Mouse (Mus musculus) embryonic facial prominence, embryonic 12.5 days (tissue): ENCODE data around the gene Tgfb1i1. TPM values are rescaled to one million over a fixed set of nuclear protein-coding genes. Genes with fewer than 3 reads are reported as not detected.
A peak's percentile ranks its signal among the peaks of the same experiment; 100 is the strongest.

Source experiments
- ATAC-seq: fragments of 200-750 bp; cut with Nextera tagmentation; 2 replicates; pipeline ENCODE4 v1.8.0; 2017; ENCODE audit not compliant: insufficient number of reproducible peaks, insufficient read depth, low FRiP score, low TSS enrichment
- H3K27ac ChIP-seq: fragments of 300-500 bp; sonication (generic); 2 replicates; pipeline ENCODE4 v1.5.1; 2016; ENCODE audit warnings: mild to moderate bottlenecking
- H3K27me3 ChIP-seq: fragments of 300-500 bp; sonication (generic); 2 replicates; pipeline ENCODE4 v1.6.1; 2016; ENCODE audit warnings: mild to moderate bottlenecking, moderate library complexity
- H3K36me3 ChIP-seq: fragments of 300-500 bp; sonication (generic); 2 replicates; pipeline ENCODE4 v1.6.1; 2016; ENCODE audit warnings: mild to moderate bottlenecking
- H3K4me1 ChIP-seq: fragments of 300-500 bp; sonication (generic); 2 replicates; pipeline ENCODE4 v1.6.1; 2016
- H3K4me2 ChIP-seq: fragments of 300-500 bp; sonication (generic); replicated peaks from 2 replicates; pipeline ENCODE4 v1.6.1; 2016; ENCODE audit warnings: mild to moderate bottlenecking, moderate library complexity
- H3K4me3 ChIP-seq: fragments of 300-500 bp; sonication (generic); 2 replicates; pipeline ENCODE4 v1.5.1; 2016; ENCODE audit warnings: mild to moderate bottlenecking
- H3K9ac ChIP-seq: fragments of 300-500 bp; sonication (generic); 2 replicates; pipeline ENCODE4 v1.6.1; 2016; ENCODE audit warnings: mild to moderate bottlenecking, moderate library complexity
- H3K9me3 ChIP-seq: fragments of 300-500 bp; sonication (generic); 2 replicates; pipeline ENCODE4 v1.6.1; 2016; ENCODE audit warnings: mild to moderate bottlenecking, moderate library complexity
- WGBS: fragments of 180-500 bp; shearing (Covaris S2); methylation state at CpG from one replicate; pipeline ENCODE4 v1.1.7; 2016; 5-methylcytosine and 5-hydroxymethylcytosine counted together
- polyA plus RNA-seq: library from polyadenylated mRNA; unstranded; fragments of >200 nt; fragmentation: Nextera tagmentation; extraction: Ambion mirVana; gene quantifications from 2 replicates; pipeline ENCODE4 v1.2.1, GENCODE M21; 2016

Gene Tgfb1i1
- 44.4 and 47.7 TPM in 2 replicates for polyA plus RNA-seq

DNA sequence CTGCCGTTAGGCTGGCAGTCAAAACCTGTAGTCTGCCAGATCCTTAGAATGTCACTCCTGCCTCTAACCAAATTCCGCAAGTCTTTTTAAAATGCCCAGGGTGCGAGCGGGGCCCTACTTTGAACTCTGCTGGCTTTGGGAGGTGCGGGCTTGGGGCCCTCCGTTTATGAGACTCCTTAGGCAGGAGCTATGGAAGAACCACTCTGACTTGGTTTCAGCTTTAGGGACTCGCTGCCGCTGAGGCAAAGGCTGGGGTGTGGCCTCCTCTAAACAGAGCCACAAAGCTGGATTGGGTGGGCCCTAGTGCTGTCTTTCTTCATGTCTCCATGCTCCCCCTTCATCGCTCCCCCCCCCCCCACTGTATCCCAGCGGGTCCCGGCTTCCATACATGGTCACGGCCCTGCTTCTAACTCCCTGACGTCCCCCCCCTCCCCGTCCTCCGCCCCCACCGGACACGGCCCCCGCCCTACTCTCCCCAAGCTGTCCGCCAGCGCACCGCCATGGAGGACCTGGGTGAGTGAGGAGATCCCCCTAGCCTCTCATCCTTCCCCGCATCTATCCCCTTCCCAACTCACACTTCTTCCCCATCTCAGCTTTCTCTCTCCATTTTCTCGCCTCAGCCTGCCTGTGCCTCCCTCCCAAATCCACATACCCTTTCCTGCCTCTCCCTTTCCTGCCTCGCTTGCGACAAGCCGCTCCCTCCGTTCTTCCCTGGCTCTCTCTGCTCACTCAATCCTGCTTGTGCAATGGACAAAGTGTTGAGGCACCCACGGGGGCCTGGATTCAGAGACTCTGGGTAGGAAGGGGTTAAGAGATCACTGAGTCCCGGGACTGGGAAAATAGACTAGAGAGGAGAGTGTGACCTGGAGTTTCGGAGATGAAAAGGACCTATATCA lies at the start of gene Tgfb1i1:
Gene Tgfb1i1 (plus strand): TSS at position 317 of the 896 bp plus-strand sequence.
- Histone ChIP-seq H3K36me3 (peaks cover 41% of the 10 kb centered on the region), H3K27me3 (peaks cover 6% of the 10 kb centered on the region; the same call in 1 of the 2 replicates), H3K9ac (peak within 1 kb of the TSS; percentile 64), H3K27ac (peak within 1 kb of the TSS; percentile 85), H3K4me1 (peaks cover 24% of the 10 kb centered on the region), H3K9me3 (no peaks in the 10 kb centered on the region), H3K4me3 (peak within 1 kb of the TSS; percentile 53), H3K4me2 (peak within 1 kb of the TSS; percentile 63)
- WGBS, result 2% methylated on average over 23 of the region's 30 CpGs
- peak; percentile 59; the same call in 1 of the 2 replicates for ATAC-seq

DNA sequence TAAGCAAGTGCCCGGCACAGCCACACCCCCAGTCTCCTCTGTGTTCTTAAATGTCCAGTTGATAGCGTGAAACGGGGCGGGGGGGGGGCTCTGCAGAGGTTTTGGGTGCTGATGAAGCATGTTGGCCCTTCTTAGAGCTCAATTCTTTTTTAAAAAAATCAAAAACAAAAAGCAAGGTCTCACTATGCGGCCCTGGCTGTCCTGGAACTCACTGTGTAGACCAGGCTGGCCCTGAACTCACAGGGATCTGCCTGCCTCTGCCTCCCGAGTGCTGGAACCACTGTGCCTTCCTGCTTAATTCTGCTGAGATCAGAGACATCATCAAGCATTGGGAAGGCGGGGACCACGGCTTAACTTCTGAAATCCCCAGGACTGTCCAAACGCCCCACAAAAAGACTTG lies 45.0 kb upstream of the Tgfb1i1 start:
- Histone ChIP-seq H3K4me3 (no peak overlapping the region), H3K9me3 (no peaks in the 10 kb centered on the region), H3K4me2 (no peak overlapping the region), H3K9ac (no peak overlapping the region), H3K36me3 (no peaks in the 10 kb centered on the region), H3K27ac (no peak overlapping the region), H3K4me1 (no peaks in the 10 kb centered on the region), H3K27me3 (no peaks in the 10 kb centered on the region)
- WGBS, result 86% methylated on average over 9 of the region's 9 CpGs
- ATAC-seq, result no peak

DNA sequence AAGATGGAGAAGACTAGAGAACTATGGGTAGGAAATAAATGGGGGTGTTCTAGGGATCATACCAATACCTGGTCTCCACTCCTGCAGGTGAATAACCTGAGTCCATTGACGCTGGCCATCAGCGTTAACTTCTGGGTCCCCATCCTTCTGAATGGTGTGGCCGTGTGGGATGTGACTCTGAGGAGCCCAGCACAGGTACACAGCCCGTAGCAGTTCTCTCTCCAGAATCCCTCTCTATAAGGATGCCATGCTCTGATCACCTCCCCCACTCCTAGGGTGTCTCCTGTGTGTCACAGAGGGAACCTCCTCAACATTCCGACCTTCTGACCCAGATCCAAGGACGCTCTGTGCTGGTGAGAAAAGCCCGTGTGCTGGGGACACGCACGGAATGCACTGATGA lies 43.5 kb upstream of the Tgfb1i1 start:
- H3K27ac ChIP-seq, result no peak overlapping the region
- H3K4me3 ChIP-seq, result no peak overlapping the region
- no peak overlapping the region for H3K4me2 ChIP-seq
- H3K36me3 ChIP-seq, result no peaks in the 10 kb centered on the region
- H3K9ac ChIP-seq, result no peak overlapping the region
- ATAC-seq, result no peak
- WGBS, result 85% methylated on average over 9 of the region's 9 CpGs
- no peaks in the 10 kb centered on the region for H3K27me3 ChIP-seq
- H3K4me1 ChIP-seq, result no peaks in the 10 kb centered on the region
- no peaks in the 10 kb centered on the region for H3K9me3 ChIP-seq

DNA sequence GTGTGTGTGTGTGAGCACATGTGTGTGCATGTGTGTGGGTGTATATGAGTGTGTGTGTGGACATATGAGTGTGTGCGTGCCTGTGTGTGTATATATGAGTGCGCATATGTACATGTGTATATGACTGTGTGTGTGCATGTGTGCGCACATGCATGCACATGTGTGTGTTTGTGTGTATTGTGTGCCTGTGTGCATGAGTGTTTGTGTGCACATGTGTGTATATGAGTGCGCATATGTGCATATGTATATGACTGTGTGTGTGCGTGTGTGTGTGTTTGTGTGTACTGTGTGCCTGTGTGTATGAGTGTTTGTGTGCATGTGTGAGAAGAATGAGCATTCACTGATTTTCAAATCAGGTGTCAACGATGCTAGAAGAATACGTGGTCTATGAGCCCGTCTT lies 42.4 kb upstream of the Tgfb1i1 start:
- Histone ChIP-seq H3K27ac (no peak overlapping the region), H3K4me3 (no peak overlapping the region), H3K27me3 (no peaks in the 10 kb centered on the region), H3K4me2 (no peak overlapping the region), H3K4me1 (no peaks in the 10 kb centered on the region), H3K9me3 (no peaks in the 10 kb centered on the region), H3K9ac (no peak overlapping the region), H3K36me3 (no peaks in the 10 kb centered on the region)
- 80% methylated on average over 8 of the region's 8 CpGs for WGBS
- ATAC-seq, result no peak

DNA sequence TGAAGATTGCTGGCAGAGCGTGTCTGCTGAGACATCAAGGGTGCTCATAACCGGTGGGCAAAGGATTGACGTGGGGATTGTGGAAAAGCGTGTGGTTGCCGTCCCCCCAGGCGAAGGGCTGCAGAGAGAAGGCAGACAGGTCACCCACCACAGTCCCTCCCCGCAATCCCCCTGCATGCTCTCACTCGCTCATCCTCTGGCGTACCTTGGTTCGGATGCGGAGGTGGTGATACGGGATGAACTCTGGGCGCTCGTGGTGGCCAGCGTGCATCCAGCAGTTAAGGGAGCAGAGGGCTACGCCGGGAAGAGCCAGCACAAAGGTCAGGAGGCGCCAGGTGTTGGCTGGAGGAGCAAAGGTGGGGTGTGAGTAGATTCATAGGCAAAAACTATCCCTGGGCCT lies 40.9 kb upstream of the Tgfb1i1 start:
- Histone ChIP-seq H3K9ac (no peak overlapping the region), H3K27me3 (no peaks in the 10 kb centered on the region), H3K9me3 (no peaks in the 10 kb centered on the region), H3K4me2 (no peak overlapping the region), H3K4me3 (no peak overlapping the region), H3K27ac (no peak overlapping the region), H3K36me3 (no peaks in the 10 kb centered on the region), H3K4me1 (no peaks in the 10 kb centered on the region)
- 80% methylated on average over 18 of the region's 18 CpGs for WGBS
- ATAC-seq, result no peak

DNA sequence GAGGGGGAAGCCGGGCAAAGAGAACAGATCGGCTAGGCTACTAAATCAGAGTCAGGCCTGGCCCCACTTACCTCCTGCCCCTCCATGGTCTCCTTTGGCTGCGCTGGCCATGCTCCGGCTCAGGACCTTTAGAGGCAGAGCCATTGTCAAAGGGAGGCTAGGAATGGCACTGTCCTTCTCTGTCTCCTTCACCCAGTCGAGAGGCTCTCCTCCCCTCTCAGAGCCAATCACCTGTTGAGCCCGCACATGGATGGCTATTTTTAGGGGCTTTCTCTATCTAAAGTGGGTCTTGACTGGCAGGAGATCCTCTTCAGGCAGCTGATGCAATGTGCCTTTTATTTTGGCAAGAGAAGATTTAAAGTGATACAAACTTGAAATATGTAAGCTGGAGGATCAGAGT lies 40.5 kb upstream of the Tgfb1i1 start, which contains the start of gene Cox6a2:
Gene Cox6a2 (minus strand): TSS at position 236 of the 400 bp plus-strand sequence.
- H3K9ac ChIP-seq, result no peak within 1 kb of the TSS
- H3K36me3 ChIP-seq, result no peaks in the 10 kb centered on the region
- no peaks in the 10 kb centered on the region for H3K27me3 ChIP-seq
- WGBS, result 83% methylated on average over 6 of the region's 6 CpGs
- no peak for ATAC-seq
- no peaks in the 10 kb centered on the region for H3K4me1 ChIP-seq
- H3K4me2 ChIP-seq, result no peak within 1 kb of the TSS
- H3K27ac ChIP-seq, result no peak within 1 kb of the TSS
- no peak within 1 kb of the TSS for H3K4me3 ChIP-seq
- H3K9me3 ChIP-seq, result no peaks in the 10 kb centered on the region

DNA sequence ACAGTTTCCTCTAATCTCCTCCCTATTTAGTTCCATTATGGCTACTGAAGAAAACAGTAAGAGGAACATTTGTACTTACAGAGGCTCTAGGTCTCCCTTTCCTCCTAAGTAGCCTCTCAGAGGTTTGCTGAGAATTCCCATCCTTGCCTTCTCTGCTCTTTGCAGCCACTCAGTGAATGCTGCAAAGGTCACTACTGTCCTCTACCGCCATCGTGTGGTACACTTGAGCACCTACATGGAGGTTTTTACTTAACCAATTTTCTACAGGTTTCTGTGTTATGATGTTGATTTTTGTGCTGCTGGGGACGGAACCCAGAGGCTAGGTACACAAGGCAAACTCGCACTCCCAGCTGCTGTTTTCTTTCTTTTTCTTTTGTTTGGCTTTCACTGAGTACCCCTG lies 38.4 kb upstream of the Tgfb1i1 start:
- Histone ChIP-seq H3K9me3 (no peaks in the 10 kb centered on the region), H3K27me3 (no peaks in the 10 kb centered on the region), H3K4me2 (no peak overlapping the region), H3K4me1 (no peaks in the 10 kb centered on the region), H3K36me3 (no peaks in the 10 kb centered on the region), H3K9ac (no peak overlapping the region), H3K27ac (no peak overlapping the region), H3K4me3 (no peak overlapping the region)
- 4% methylated on average over 4 of the region's 4 CpGs for WGBS
- ATAC-seq, result no peak

DNA sequence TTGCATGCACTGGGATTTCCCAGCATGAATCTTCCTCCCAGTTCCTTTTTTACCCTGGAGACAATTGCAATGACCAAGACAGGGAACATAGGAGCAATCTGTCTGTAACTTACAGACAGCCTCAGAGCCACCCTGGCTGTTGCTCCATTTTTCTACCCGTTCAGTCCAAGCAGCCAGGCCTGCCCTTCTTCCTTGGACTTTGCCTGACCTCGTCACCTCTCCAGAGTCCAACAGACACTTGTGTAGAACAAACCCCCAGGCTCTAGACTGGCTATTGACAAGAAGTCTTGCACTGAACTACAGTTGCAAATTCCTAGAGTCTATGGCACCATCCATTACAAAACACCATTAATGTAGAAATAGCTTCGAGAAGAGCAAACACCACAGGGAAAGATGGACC lies 36.8 kb upstream of the Tgfb1i1 start:
- no peak overlapping the region for H3K4me2 ChIP-seq
- H3K9ac ChIP-seq, result no peak overlapping the region
- H3K36me3 ChIP-seq, result no peaks in the 10 kb centered on the region
- ATAC-seq, result no peak
- no peaks in the 10 kb centered on the region for H3K27me3 ChIP-seq
- H3K4me3 ChIP-seq, result no peak overlapping the region
- WGBS, result 51% methylated on average over 3 of the region's 3 CpGs
- H3K27ac ChIP-seq, result no peak overlapping the region
- H3K9me3 ChIP-seq, result no peaks in the 10 kb centered on the region
- H3K4me1 ChIP-seq, result no peaks in the 10 kb centered on the region

DNA sequence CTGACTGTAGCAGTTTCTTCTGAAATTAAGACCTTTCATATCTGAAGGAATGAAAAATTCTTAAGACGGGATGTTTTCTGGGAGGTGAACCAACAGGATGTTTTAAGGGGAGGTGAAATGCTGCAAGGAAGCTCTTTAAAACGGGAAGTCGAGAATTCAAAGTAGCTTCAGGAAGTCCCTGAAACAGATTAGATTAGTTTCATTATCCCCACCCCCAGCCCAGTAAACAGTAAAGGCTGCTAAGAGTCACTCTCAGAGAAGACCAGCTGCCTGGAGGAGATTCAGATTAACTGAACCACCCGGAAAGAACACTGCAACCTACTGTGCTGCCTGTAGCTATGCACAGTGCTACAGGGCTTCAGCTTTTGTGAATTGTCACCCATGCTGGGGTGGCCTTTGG lies 26.7 kb upstream of the Tgfb1i1 start:
- Histone ChIP-seq H3K9me3 (no peaks in the 10 kb centered on the region), H3K36me3 (no peaks in the 10 kb centered on the region), H3K4me2 (no peak overlapping the region), H3K4me1 (no peaks in the 10 kb centered on the region), H3K4me3 (no peak overlapping the region), H3K27ac (no peak overlapping the region), H3K27me3 (no peaks in the 10 kb centered on the region), H3K9ac (no peak overlapping the region)
- no peak for ATAC-seq
- 79% methylated on average over 4 of the region's 4 CpGs for WGBS

DNA sequence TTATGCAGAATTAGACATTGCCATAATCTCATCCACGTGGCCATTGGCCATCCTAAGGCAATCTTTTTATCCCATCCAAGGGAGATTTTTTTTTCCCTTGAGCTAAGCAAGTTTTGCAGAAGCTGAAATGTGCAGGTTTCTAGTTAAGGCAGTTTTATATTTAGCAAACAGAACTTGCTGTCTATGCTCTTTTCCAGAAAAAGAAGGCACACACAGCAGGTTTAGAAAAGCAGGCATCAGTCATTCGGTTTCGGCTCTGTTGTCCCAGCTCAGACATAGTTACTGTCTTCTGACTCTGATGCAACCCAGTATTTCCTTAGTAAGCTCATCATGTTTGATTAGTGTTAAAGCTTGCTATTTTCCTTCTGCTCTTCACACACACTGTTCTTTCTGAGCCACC lies 25.7 kb upstream of the Tgfb1i1 start:
- H3K9ac ChIP-seq, result no peak overlapping the region
- H3K27ac ChIP-seq, result no peak overlapping the region
- H3K36me3 ChIP-seq, result no peaks in the 10 kb centered on the region
- no peak overlapping the region for H3K4me3 ChIP-seq
- H3K4me1 ChIP-seq, result no peaks in the 10 kb centered on the region
- H3K27me3 ChIP-seq, result no peaks in the 10 kb centered on the region
- no peak overlapping the region for H3K4me2 ChIP-seq
- H3K9me3 ChIP-seq, result no peaks in the 10 kb centered on the region
- WGBS, result 89% methylated on average over 3 of the region's 3 CpGs
- ATAC-seq, result no peak

DNA sequence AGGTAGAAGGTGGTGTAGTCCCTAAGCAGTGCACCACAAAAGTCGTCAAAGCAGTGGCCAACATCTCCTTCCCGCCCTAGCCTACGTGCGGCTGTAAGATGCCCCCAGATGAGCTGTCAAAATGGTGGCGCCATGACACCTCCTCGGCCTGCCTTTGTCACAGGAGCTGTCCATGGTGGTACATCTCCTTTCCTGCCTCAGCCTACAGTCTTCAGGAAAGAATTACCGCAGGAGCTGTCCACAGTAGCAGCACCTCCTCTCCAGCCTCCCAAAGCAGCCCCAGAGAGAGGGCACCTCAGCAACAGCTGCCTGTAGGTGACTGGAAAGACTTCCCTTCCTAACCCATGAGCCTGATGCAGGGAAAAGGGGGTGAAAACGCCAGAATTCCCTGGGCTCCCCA lies 14.9 kb upstream of the Tgfb1i1 start:
- no peaks in the 10 kb centered on the region for H3K36me3 ChIP-seq
- H3K4me2 ChIP-seq, result no peak overlapping the region
- no peak for ATAC-seq
- H3K9ac ChIP-seq, result no peak overlapping the region
- peaks cover 4% of the 10 kb centered on the region; the same call in 1 of the 2 replicates for H3K4me1 ChIP-seq
- H3K27me3 ChIP-seq, result no peaks in the 10 kb centered on the region
- 45% methylated on average over 8 of the region's 8 CpGs for WGBS
- H3K9me3 ChIP-seq, result no peaks in the 10 kb centered on the region
- H3K4me3 ChIP-seq, result no peak overlapping the region
- no peak overlapping the region for H3K27ac ChIP-seq

DNA sequence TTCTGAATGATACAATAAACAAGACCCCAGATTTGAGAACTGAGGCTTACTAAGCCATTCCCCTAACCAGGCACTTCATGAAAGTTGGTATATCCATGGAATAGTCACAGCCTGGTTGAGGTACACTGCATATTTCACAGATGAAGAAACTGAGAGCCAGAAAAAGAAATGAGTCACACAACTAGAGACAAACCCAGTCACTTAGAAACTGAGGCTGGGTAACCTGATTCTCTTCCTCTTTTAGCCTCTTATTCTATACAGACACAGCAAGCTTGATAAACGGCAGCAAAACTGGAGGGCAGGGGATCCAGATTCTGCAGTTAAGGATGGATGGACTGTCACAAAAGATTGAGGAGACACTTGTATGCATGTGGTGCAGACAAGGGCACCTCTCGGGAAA lies 11.8 kb upstream of the Tgfb1i1 start:
- 92% methylated on average over 2 of the region's 2 CpGs for WGBS
- no peak overlapping the region for H3K9ac ChIP-seq
- H3K4me1 ChIP-seq, result peaks cover 16% of the 10 kb centered on the region
- H3K9me3 ChIP-seq, result no peaks in the 10 kb centered on the region
- no peak overlapping the region for H3K4me2 ChIP-seq
- no peak for ATAC-seq
- H3K36me3 ChIP-seq, result peaks cover 2% of the 10 kb centered on the region; the same call in 1 of the 2 replicates
- no peak overlapping the region for H3K4me3 ChIP-seq
- H3K27ac ChIP-seq, result no peak overlapping the region
- no peaks in the 10 kb centered on the region for H3K27me3 ChIP-seq
